Mouse (Mus musculus) kidney, adult 2 months (tissue): ENCODE results near the gene Oser1. TPM values are rescaled to one million over a fixed set of nuclear protein-coding genes. Genes with fewer than 3 reads are reported as not detected.

Source experiments
- DNase-seq: peaks from one replicate; pipeline ENCODE4 v3.0.0; 2021
- H3K27ac ChIP-seq: fragments of 200-500 bp; 2 replicates; pipeline ENCODE4 v1.5.1; 2012; ENCODE audit warnings: low read depth, low read length, control low read depth, inconsistent platforms; ENCODE audit not compliant: insufficient read depth
- H3K27me3 ChIP-seq: fragments of 200-500 bp; replicated peaks from 2 replicates; pipeline ENCODE4 v1.6.1; 2012; ENCODE audit warnings: mild to moderate bottlenecking, moderate library complexity, low read length, inconsistent platforms; ENCODE audit not compliant: control insufficient read depth, insufficient read depth
- H3K36me3 ChIP-seq: fragments of 200-500 bp; 2 replicates; pipeline ENCODE4 v1.6.1; 2012; ENCODE audit warnings: mild to moderate bottlenecking, moderate library complexity, low read length, inconsistent platforms; ENCODE audit not compliant: control insufficient read depth, insufficient read depth
- H3K4me1 ChIP-seq: fragments of 200-500 bp; 2 replicates; pipeline ENCODE4 v1.6.1; 2011; ENCODE audit warnings: low read length; ENCODE audit not compliant: control insufficient read depth, insufficient read depth
- H3K4me3 ChIP-seq: fragments of 200-500 bp; 2 replicates; pipeline ENCODE4 v1.5.1; 2011; ENCODE audit warnings: mild to moderate bottlenecking, low read depth, low read length, control low read depth; ENCODE audit not compliant: insufficient read depth
- CTCF ChIP-seq: fragments of 200-500 bp; conservative IDR thresholded peaks from 2 replicates; pipeline ENCODE4 v1.5.1; 2011; ENCODE audit warnings: low read depth, mild to moderate bottlenecking, control low read depth, low read length, moderate library complexity, mixed read lengths; ENCODE audit not compliant: insufficient read depth, insufficient read length
- POLR2A ChIP-seq: fragments of 200-500 bp; IDR thresholded peaks from one replicate; pipeline ENCODE4 v1.6.1; 2011; ENCODE audit warnings: low read depth, low read length, control low read depth
- WGBS: fragments of 180-500 bp; shearing (Covaris S2); methylation state at CpG from one replicate; pipeline ENCODE4 v1.1.7; 2018; 5-methylcytosine and 5-hydroxymethylcytosine counted together
- polyA plus RNA-seq: library from polyadenylated mRNA; depleted of rRNA; stranded (reverse); fragments of >200 nt; gene quantifications from 2 replicates; pipeline ENCODE4 v1.2.3, GENCODE M21; 2012; rRNA removed

Gene Oser1
- polyA plus RNA-seq, 1 experiment, result 13.9 TPM

DNA sequence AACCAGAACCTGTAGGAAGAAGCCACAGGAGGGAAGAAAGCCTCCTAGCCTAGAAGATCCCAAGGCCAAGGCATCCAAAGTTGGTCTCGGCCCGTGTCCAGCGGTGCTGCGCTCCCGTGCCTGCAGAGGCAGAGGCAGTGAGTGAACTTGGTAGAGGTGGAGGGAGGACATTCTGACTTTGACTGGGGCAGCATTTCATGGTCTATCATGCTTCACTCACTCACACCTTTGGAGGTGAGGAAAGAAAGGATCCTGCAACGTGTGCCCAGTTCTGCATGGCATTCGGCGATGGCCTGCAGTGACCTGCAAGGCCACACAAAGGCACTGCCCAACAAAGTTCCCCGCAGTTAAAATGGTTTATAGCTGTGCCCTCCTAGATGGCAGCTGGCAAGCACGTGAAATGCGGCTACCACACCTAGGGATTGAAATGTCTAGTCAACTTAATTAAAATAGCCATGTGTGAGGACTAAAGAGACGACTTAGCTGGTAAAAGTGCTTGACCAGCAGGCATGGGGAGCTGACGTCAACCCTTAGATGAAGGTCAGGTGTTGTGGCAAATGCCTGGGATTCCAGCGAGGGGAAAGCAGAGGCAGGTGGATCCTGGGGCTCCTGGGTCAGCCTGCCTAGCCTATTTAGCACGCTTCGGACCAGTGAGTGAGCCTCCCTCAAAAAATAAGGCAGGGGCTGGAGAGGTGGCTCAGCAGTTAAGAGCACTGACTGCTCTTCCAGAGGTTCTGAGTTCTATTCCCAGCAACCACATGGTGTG is 63.5 kb downstream of the Oser1 start:
- no peak for TF ChIP-seq POLR2A
- no peak for TF ChIP-seq CTCF
- Histone ChIP-seq H3K36me3 (no peaks in the 10 kb centered on the region), H3K4me3 (no peak overlapping the region), H3K4me1 (no peaks in the 10 kb centered on the region), H3K27me3 (no peaks in the 10 kb centered on the region), H3K27ac (no peak overlapping the region)
- 66% methylated on average over 16 of the region's 16 CpGs for WGBS
- no peak for DNase-seq

DNA sequence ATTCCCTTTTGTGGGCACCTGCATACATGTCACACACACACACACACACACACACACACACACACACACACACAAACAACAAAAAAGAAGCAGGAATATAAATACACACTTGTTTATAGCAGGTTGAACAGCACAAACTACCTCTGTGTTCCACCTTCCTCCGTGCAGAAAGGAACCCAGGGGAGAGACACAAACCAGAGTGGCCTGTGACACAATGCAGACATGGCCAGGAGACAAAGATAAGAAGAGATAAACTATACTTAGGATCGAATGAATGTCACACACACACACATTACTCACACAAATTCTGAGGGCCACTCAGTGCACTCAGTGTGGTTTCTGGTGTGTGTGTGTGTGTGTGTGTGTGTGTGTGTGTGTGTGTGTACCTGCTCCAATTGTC is 65.2 kb downstream of the Oser1 start:
- WGBS, result 64% methylated on average over 2 of the region's 2 CpGs
- no peak for DNase-seq
- no peak overlapping the region for H3K4me3 ChIP-seq
- no peaks in the 10 kb centered on the region for H3K4me1 ChIP-seq
- TF ChIP-seq CTCF (no peak), POLR2A (no peak)
- no peaks in the 10 kb centered on the region for H3K36me3 ChIP-seq
- no peak overlapping the region for H3K27ac ChIP-seq
- no peaks in the 10 kb centered on the region for H3K27me3 ChIP-seq

DNA sequence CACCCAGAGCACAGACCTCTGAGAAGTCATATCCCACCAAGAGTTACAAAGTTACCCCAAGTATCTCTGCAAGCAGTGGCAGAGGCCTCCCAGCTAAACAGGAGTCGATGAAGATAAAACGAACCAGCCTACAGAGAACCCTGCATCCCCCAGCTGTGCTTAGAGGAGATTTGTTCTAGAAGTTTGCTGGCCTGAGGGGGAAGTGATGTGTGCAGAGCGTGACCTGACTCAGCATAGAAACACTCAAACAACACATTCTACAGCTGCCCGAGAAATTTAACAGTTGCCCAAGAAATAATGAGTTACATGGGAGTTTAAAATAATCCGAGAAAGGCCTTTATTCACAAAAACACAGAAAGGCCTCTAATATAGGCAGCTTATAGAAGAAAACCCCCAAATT is 65.8 kb downstream of the Oser1 start:
- WGBS, result 48% methylated on average over 5 of the region's 5 CpGs

DNA sequence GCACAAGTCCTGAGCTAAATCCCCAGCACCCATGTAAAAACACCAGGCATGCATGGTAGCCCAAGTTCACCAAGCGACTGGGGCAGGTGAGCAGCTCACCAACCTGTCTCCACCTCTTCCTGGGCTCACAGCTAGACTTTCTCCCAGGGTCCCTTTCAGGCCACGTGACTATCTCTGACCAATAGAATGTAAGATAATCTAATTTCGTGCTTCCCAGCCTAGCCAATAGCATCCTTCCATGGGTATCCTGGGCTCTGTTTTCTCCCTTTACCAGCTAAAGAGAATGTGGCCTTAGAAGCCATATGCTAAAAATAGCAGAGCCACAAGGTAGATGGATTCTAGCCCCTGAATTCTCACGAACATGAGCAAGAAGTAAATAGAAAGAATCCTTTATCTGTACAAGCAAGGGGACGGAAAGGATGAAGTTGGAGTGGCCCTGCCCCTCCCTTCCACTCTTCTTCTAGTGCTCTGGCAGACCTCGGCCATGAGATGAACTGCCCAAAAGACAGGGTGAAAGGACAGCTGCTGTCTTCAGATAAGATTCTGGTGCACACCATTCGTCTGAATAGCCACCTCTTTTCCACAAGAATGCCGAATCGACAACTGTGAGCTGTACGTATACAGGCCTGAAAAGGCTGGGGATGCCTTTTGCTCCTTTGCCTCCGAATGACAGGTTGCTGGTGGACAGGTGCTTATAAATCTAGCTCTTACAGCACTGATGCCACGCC is 68.2 kb downstream of the Oser1 start:
- TF ChIP-seq CTCF, result no peak
- no peak for TF ChIP-seq POLR2A
- H3K4me1 ChIP-seq, result no peaks in the 10 kb centered on the region
- H3K27ac ChIP-seq, result no peak overlapping the region
- H3K36me3 ChIP-seq, result no peaks in the 10 kb centered on the region
- H3K4me3 ChIP-seq, result no peak overlapping the region
- no peak for DNase-seq
- 91% methylated on average over 12 of the region's 12 CpGs for WGBS
- no peaks in the 10 kb centered on the region for H3K27me3 ChIP-seq

More for the DNA sequence above, 65.8 kb downstream of the Oser1 start:
- TF ChIP-seq CTCF (no peak), POLR2A (no peak)
- Histone ChIP-seq H3K36me3 (no peaks in the 10 kb centered on the region), H3K27ac (no peak overlapping the region), H3K4me3 (no peak overlapping the region), H3K4me1 (no peaks in the 10 kb centered on the region), H3K27me3 (no peaks in the 10 kb centered on the region)
- no peak for DNase-seq

Other genes starting within 250 kb of the Oser1 start
- 0.46 and 1.4 TPM in 2 replicates for gene Tox2, start 221.6 kb downstream of the Oser1 start, polyA plus RNA-seq
- gene Jph2, start 26.7 kb downstream of the Oser1 start, polyA plus RNA-seq, result 3.1 and 3.8 TPM in 2 replicates
- 0.31 and 0.38 TPM in 2 replicates for gene Gdap1l1, start 13.8 kb upstream of the Oser1 start, polyA plus RNA-seq
- gene Fitm2, start 47.9 kb upstream of the Oser1 start, polyA plus RNA-seq, result 19.9 and 21.9 TPM in 2 replicates
- gene R3hdml, start 67.6 kb upstream of the Oser1 start, polyA plus RNA-seq, result 3.6 and 4.6 TPM in 2 replicates
- gene Hnf4a, start 82.1 kb upstream of the Oser1 start, polyA plus RNA-seq, result 354 and 376 TPM in 2 replicates
- 11.3 and 12.0 TPM in 2 replicates for gene Ttpal, start 177.6 kb upstream of the Oser1 start, polyA plus RNA-seq
- gene Serinc3, start 220.4 kb upstream of the Oser1 start, polyA plus RNA-seq, result 340 and 357 TPM in 2 replicates
- 100 and 107 TPM in 2 replicates for gene Pkig, start 233.7 kb upstream of the Oser1 start, polyA plus RNA-seq